Mouse (Mus musculus): Measurements from ENCODE around the gene Tgm2. TPM values are rescaled to one million over a fixed set of nuclear protein-coding genes. Genes with fewer than 3 reads are reported as not detected.

Gene Tgm2
- total and polyA plus RNA-seq, 3 experiments = 18.7 to 37.0 (median 23.5) TPM

- no peaks in the 10 kb centered on the region for H3K27me3 ChIP-seq (ENCODE audit: insufficient read depth, low read length)
- DNase-seq (ENCODE audit: low spot score) (no peak), ATAC-seq (ENCODE audit: extremely low read depth, insufficient number of reproducible peaks, low FRiP score, poor library complexity, severe bottlenecking) (no peak)
- H3K4me3 ChIP-seq (ENCODE audit: low read depth, low read length) = no peak overlapping the region
- no peaks in the 10 kb centered on the region for H3K9me3 ChIP-seq (replicated peaks)
- H3K36me3 ChIP-seq (replicated peaks) = peaks cover 94% of the 10 kb centered on the region
- TF ChIP-seq GATA2 (IDR thresholded peaks at IDR 0.05; ENCODE audit: borderline replicate concordance, low read depth, low read length) = no peak
- TF ChIP-seq TAL1 (conservative IDR thresholded peaks at IDR 0.05; ENCODE audit: low read depth, low read length) = no peak
- no peak for TF ChIP-seq POLR2AphosphoS5 (IDR thresholded peaks at IDR 0.05; ENCODE audit: insufficient replicate concordance, low read depth, low read length)
- TF ChIP-seq CTCF (IDR thresholded peaks at IDR 0.05; ENCODE audit: low read depth, low read length) = no peak
- TF ChIP-seq GATA1 (IDR thresholded peaks at IDR 0.05; ENCODE audit: borderline replicate concordance, low read length) = no peak
- peaks cover 23% of the 10 kb centered on the region for H3K4me1 ChIP-seq (ENCODE audit: insufficient read depth, low read depth, low read length)
Measured at GRCm38 (mm10) chr2:158127245-158127644, 19.0 kb downstream of the Tgm2 start.

- Histone ChIP-seq H3K27me3 (ENCODE audit: insufficient read depth, low read length) (no peaks in the 10 kb centered on the region), H3K36me3 (replicated peaks) (peaks cover 91% of the 10 kb centered on the region), H3K4me3 (ENCODE audit: low read depth, low read length) (no peak overlapping the region), H3K9me3 (replicated peaks) (no peaks in the 10 kb centered on the region), H3K4me1 (ENCODE audit: insufficient read depth, low read depth, low read length) (peaks cover 45% of the 10 kb centered on the region)
- ATAC-seq (ENCODE audit: extremely low read depth, insufficient number of reproducible peaks, low FRiP score, poor library complexity, severe bottlenecking) = no peak
- no peak for DNase-seq (ENCODE audit: low spot score)
- TF ChIP-seq GATA1 (IDR thresholded peaks at IDR 0.05; ENCODE audit: borderline replicate concordance, low read length) (no peak), TAL1 (conservative IDR thresholded peaks at IDR 0.05; ENCODE audit: low read depth, low read length) (no peak), GATA2 (IDR thresholded peaks at IDR 0.05; ENCODE audit: borderline replicate concordance, low read depth, low read length) (no peak), POLR2AphosphoS5 (IDR thresholded peaks at IDR 0.05; ENCODE audit: insufficient replicate concordance, low read depth, low read length) (no peak), CTCF (IDR thresholded peaks at IDR 0.05; ENCODE audit: low read depth, low read length) (no peak)
Measured at GRCm38 (mm10) chr2:158122814-158123213, 23.4 kb downstream of the Tgm2 start.

- DNase-seq (ENCODE audit: low spot score) = no peak
- no peak for ATAC-seq (ENCODE audit: extremely low read depth, insufficient number of reproducible peaks, low FRiP score, poor library complexity, severe bottlenecking)
- no peak overlapping the region for H3K4me3 ChIP-seq (ENCODE audit: low read depth, low read length)
- peaks cover 91% of the 10 kb centered on the region for H3K36me3 ChIP-seq (replicated peaks)
- TF ChIP-seq CTCF (IDR thresholded peaks at IDR 0.05; ENCODE audit: low read depth, low read length) = no peak
- TF ChIP-seq TAL1 (conservative IDR thresholded peaks at IDR 0.05; ENCODE audit: low read depth, low read length) = no peak
- no peak for TF ChIP-seq GATA2 (IDR thresholded peaks at IDR 0.05; ENCODE audit: borderline replicate concordance, low read depth, low read length)
- no peak for TF ChIP-seq GATA1 (IDR thresholded peaks at IDR 0.05; ENCODE audit: borderline replicate concordance, low read length)
- TF ChIP-seq POLR2AphosphoS5 (IDR thresholded peaks at IDR 0.05; ENCODE audit: insufficient replicate concordance, low read depth, low read length) = no peak
- H3K9me3 ChIP-seq (replicated peaks) = no peaks in the 10 kb centered on the region
- peaks cover 56% of the 10 kb centered on the region for H3K4me1 ChIP-seq (ENCODE audit: insufficient read depth, low read depth, low read length)
- H3K27me3 ChIP-seq (ENCODE audit: insufficient read depth, low read length) = no peaks in the 10 kb centered on the region
Measured at GRCm38 (mm10) chr2:158121645-158122326, 24.4 kb downstream of the Tgm2 start.

GRCm38 (mm10) chr2:158120868-158121267, 25.4 kb downstream of the Tgm2 start:
- no peak overlapping the region for H3K4me3 ChIP-seq (ENCODE audit: low read depth, low read length)

DNA sequence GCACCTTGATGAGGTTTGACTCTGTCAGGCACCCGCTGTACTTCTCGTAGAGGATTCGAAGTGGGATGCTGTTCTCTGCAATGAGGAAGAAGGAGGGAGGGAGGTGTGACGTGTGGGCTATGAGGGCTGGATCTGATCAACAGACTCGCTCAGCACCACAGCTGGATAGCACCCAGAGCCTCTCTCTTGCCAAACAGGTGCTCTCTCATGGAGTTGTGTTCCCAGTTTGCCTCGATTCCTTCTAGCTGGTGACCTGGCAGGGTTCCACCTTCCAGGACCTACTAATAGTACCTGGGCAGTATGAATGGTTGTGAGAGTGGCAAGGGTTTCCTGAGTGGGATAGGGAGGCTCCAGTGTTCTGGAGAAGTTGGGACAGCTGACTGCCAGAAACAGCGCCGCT, 26.0 kb downstream of the Tgm2 start:
- no peak overlapping the region; the same call in 1 of the 2 replicates for H3K4me3 ChIP-seq (ENCODE audit: low read depth, low read length)
- no peaks in the 10 kb centered on the region for H3K27me3 ChIP-seq (ENCODE audit: insufficient read depth, low read length)
- H3K36me3 ChIP-seq (replicated peaks) = peaks cover 90% of the 10 kb centered on the region
- DNase-seq (ENCODE audit: low spot score) (no peak), ATAC-seq (ENCODE audit: extremely low read depth, insufficient number of reproducible peaks, low FRiP score, poor library complexity, severe bottlenecking) (no peak)
- TF ChIP-seq GATA2 (IDR thresholded peaks at IDR 0.05; ENCODE audit: borderline replicate concordance, low read depth, low read length) (no peak), CTCF (IDR thresholded peaks at IDR 0.05; ENCODE audit: low read depth, low read length) (no peak), TAL1 (conservative IDR thresholded peaks at IDR 0.05; ENCODE audit: low read depth, low read length) (no peak), GATA1 (IDR thresholded peaks at IDR 0.05; ENCODE audit: borderline replicate concordance, low read length) (no peak), POLR2AphosphoS5 (IDR thresholded peaks at IDR 0.05; ENCODE audit: insufficient replicate concordance, low read depth, low read length) (no peak)
- H3K9me3 ChIP-seq (replicated peaks) = no peaks in the 10 kb centered on the region
- peaks cover 70% of the 10 kb centered on the region for H3K4me1 ChIP-seq (ENCODE audit: insufficient read depth, low read depth, low read length)

More at GRCm38 (mm10) chr2:158120868-158121267, 25.4 kb downstream of the Tgm2 start:
- no peak for DNase-seq (ENCODE audit: low spot score)
- peaks cover 96% of the 10 kb centered on the region for H3K36me3 ChIP-seq (replicated peaks)
- ATAC-seq (ENCODE audit: extremely low read depth, insufficient number of reproducible peaks, low FRiP score, poor library complexity, severe bottlenecking) = no peak
- no peak for TF ChIP-seq POLR2AphosphoS5 (IDR thresholded peaks at IDR 0.05; ENCODE audit: insufficient replicate concordance, low read depth, low read length)
- no peak for TF ChIP-seq CTCF (IDR thresholded peaks at IDR 0.05; ENCODE audit: low read depth, low read length)
- TF ChIP-seq TAL1 (conservative IDR thresholded peaks at IDR 0.05; ENCODE audit: low read depth, low read length) = no peak
- TF ChIP-seq GATA2 (IDR thresholded peaks at IDR 0.05; ENCODE audit: borderline replicate concordance, low read depth, low read length) = no peak
- no peak for TF ChIP-seq GATA1 (IDR thresholded peaks at IDR 0.05; ENCODE audit: borderline replicate concordance, low read length)
- H3K4me1 ChIP-seq (ENCODE audit: insufficient read depth, low read depth, low read length) = peaks cover 65% of the 10 kb centered on the region
- H3K9me3 ChIP-seq (replicated peaks) = no peaks in the 10 kb centered on the region
- H3K27me3 ChIP-seq (ENCODE audit: insufficient read depth, low read length) = no peaks in the 10 kb centered on the region

- H3K27me3 ChIP-seq (ENCODE audit: insufficient read depth, low read length) = no peaks in the 10 kb centered on the region
- ATAC-seq (ENCODE audit: extremely low read depth, insufficient number of reproducible peaks, low FRiP score, poor library complexity, severe bottlenecking) = peak; percentile 71
- no peak for DNase-seq (ENCODE audit: low spot score)
- H3K9me3 ChIP-seq (replicated peaks) = no peaks in the 10 kb centered on the region
- peaks cover 79% of the 10 kb centered on the region for H3K36me3 ChIP-seq (replicated peaks)
- peaks cover 79% of the 10 kb centered on the region for H3K4me1 ChIP-seq (ENCODE audit: insufficient read depth, low read depth, low read length)
- TF ChIP-seq CTCF (IDR thresholded peaks at IDR 0.05; ENCODE audit: low read depth, low read length) (no peak), TAL1 (conservative IDR thresholded peaks at IDR 0.05; ENCODE audit: low read depth, low read length) (peak; percentile 60)
- H3K4me3 ChIP-seq (ENCODE audit: low read depth, low read length) = no peak overlapping the region; the same call in 1 of the 2 replicates
Measured at GRCm38 (mm10) chr2:158119145-158119544, 27.1 kb downstream of the Tgm2 start.

Data from G1E (cell line).